Mouse (Mus musculus): ENCODE data around the gene Tomm7.
"Not testable (repeated sequence)": the region's sequence is repeated elsewhere in the genome, so short reads cannot be mapped to it uniquely, and the experiment has no call there.

Gene Tomm7

DNA sequence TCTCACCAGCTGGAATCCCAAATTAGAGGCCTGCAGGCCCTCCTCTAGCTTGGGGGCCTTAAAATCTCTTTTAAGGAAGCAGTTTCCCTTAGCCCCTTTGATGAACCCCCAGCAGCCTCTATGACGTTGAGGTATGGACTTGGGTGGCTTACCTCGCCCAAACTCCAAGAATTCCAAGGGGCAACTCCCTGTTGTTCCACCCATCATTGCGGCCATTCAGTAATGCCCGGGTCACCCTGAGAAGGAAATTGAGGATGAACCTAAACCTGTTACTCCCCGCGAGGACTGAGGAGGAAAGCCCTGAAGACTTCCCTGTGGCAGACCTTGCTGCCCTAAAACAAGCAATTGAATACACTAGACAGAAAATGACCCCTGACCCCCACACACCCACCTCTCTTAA lies 11.5 kb upstream of the Tomm7 start:
- in situ Hi-C loops (cut with MboI) = loop anchor here (25.0 kb wide), 1 partner anchor 182 kb away; the partner anchor contains the start of gene Fam126a

DNA sequence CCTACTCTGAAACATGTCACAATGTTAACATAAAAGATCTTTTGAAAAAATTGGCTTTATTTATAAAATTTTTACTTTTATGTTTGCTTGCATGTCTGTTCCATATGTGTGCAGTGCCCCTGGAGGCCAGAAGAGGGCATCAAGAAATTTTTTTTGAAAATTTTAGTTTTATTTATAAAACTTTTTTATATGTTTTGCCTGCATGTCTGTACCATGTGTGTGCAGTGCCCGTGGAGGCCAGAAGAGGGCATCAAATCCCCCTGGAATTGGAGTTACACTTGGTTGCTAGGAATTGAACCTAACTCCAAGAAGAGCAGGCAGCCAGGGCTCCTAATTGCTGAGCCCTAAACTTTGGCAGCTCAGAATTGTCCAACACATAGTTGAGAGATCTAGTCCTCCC lies 9.0 kb upstream of the Tomm7 start:
- in situ Hi-C loops (cut with MboI) = loop anchor here (25.0 kb wide), 1 partner anchor 184 kb away; the partner anchor contains the start of gene Fam126a

DNA sequence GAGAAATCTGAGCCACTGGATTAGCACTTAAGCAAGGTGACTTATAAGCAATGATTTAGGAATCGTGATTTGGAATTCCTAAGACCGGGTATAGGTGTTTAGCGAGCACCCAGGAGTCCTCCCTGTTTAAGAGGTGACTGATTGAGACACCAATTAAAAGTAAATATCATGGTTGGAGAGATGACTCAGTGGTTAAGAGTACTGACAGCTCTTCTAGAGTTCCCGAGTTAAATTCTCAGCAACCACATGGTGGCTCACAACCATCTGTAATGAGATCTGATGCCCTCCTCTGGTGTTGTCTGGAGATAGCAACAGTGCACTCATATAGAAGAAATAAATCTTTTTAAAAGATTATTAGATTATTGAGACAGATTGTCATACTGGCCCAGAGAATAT lies 7.2 kb upstream of the Tomm7 start:
- in situ Hi-C loops (cut with MboI) = loop anchor here (25.0 kb wide), 1 partner anchor 186 kb away; the partner anchor contains the start of gene Fam126a

DNA sequence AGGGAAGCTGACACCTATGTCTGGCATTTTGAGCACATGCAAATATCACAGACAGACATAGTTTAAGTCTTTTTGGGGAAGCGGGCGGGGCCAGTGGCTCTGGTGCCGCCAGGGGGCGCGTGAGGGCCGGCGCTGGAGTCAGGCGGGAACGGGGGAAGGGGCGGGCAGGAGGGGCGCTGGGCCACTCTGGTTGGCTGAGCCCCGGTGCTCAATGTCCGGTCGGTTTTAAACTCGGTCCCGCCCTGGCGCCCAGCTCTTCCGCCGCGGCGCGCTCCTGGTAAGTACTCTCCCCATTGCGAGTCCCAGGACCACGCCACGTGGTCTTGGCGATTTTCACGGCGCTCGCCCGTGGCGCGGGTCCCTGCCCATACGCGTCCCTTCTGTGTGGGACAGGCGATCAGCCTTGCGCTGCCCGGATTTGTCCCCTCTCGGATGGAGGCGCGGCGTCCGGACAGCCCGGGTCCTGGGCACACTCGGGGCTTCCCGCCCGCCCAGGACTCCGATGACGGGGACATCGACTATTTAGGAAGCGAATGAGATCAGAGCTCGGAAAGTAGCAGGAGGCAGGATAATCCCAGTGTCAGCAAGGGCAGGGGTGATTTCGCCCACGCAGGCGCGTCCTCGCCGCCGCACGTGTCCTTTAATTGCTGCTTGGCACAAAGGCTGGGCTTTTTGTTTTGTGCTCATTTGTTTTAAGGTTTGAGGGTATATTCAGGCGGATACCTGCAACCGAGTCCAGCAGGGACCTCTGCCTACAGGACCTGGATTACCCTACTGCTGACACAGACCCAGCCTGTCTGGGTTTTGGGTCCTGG lies 6.6 kb upstream of the Tomm7 start:
- in situ Hi-C loops (cut with MboI) = loop anchor here (25.0 kb wide), 1 partner anchor 187 kb away; the partner anchor contains the start of gene Fam126a

DNA sequence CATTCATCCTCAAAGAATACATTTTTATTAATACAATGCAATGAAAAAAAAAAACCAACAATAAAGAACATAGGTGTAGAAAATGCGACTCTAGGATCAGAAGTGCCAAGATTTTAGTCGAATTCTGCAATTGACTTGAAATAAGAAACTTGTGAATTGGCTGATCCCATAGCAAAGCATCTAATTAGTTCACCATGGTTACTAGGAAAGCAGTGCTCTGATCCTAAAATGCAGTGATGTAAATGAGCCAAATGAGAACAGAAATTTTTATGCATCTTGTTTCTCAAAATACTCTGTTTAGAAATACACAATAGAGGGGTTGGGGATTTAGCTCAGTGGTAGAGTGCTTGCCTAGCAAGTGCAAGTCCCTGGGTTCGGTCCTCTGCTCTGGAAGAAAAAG lies 1.2 kb upstream of the Tomm7 start:
- in situ Hi-C loops (cut with MboI) = no loop called here

DNA sequence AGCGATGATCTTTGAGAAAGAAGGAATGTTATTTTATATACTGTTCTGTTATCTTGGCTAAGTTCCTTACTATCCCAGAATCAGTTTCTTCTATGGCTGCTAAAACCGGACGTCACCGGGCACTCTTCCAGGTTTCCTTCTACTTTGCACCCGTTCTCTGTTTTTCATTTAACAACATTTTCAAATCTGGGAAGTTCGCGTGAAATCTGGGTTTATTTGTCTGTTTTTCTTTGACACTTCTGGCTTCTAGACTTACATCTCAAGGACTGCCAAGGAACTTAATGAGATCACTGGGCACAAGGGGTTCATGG lies 525 bp upstream of the Tomm7 start:
- in situ Hi-C loops (cut with MboI) = no loop called here

DNA sequence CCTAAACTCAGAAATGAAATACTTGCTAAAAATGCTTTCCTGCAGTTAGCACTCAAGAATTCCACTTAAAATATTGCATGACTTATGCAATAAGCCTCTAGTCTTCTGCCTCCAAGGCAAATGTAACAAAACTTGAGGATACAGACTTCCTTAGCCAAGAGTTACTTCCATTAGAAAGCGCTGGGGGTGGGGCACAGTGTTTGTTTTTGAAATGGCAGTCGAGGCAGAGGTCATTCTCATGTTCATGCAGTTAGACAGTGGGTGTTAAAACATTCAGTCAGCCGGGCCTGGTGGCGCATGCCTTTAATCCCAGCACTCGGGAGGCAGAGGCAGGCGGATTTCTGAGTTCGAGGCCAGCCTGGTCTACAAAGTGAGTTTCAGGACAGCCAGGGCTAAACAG lies 5.8 kb downstream of the Tomm7 start:
- in situ Hi-C loops (cut with MboI) = no loop called here

DNA sequence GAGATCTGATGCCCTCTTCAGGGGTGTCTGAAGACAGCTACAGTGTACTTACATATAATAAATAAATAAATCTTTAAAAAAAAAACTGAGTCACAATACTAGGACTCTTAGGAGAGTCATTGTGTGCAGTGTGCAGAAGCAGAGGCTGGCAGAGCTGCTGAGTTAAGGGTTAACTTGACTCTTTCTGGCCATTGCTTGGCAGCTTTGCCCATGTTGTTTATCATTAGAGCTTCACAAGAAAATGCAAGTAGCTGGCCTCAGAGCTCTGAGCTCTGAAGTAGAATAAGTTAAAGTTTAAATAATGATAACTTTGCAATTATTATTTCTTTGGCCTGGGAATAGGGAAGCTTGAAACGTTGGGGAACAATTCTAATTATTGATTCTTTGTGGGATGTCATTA lies 8.3 kb downstream of the Tomm7 start:
- in situ Hi-C loops (cut with MboI) = not testable (repeated sequence)

DNA sequence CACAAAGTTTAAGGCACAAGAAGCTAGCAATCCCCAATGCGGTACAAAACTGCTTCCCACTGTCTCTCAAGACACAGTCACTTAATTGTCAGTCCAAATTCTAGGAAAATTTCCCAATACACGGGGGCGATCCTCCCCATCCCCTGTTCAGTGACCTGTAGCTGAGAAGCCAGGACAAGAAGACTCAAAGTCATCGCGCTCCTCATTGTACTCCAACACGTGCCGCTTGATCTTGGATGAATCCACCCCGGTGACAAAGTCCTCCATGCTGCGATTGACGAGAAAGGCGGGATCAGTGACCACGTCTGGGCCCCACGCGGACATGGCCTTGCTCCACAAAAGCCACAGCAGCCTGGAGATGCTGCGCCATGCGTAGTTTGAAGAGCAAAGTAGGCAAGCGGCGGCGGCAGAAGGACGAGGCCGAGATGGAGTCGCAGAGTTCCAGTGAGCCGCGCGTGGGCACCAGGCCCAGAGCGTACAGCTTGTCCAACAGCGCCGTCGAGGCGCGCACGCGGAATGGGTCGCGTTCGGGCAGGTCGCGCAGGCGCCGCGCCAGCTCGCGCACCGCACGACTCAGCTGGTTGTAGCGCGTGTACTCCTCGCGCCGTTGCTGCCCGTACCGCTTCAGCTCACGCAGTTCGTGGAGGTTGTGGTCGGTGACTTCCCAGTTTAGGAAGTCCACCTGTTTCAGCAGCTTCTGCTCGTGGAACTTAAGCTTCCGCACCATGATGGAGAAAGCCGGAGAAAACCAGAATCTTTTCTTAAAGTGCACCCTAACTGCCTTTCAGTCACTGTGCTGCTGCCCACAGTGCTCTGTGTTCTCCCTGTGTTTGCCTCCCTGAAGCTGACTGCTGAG lies 12.8 kb downstream of the Tomm7 start:
- in situ Hi-C loops (cut with MboI) = no loop called here

DNA sequence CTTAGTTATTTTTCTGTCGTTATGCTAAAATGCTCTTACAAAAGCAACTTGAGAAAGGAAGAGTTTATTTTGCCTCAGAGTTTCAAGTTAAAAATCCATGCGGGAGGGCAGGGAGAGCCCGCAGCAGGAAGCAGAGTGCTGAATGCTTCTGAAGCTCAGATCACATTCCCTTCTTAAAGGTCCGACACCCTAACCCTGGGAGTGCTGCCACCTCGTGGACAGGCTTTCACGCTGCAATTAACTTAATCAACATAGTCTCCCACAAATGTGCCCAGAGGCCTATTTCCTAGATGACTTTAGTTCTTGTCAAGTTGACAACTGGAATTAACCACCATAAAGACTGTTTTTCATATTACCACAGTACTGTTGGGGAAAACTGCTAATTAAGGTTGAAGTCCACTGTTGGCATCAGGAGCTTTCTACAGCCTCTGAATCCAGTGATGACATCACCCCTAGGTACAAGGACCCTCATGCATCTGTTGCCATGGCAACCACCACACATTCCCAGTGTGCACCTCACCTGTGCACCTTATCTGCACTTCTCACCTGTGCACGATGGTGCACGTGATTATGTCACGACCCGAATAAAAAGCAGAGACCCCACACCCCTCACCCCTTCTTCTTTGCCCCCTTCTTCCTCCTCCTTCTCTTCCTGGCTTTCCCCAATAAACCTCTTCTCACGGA lies 17.5 kb downstream of the Tomm7 start:
- in situ Hi-C loops (cut with MboI) = no loop called here

DNA sequence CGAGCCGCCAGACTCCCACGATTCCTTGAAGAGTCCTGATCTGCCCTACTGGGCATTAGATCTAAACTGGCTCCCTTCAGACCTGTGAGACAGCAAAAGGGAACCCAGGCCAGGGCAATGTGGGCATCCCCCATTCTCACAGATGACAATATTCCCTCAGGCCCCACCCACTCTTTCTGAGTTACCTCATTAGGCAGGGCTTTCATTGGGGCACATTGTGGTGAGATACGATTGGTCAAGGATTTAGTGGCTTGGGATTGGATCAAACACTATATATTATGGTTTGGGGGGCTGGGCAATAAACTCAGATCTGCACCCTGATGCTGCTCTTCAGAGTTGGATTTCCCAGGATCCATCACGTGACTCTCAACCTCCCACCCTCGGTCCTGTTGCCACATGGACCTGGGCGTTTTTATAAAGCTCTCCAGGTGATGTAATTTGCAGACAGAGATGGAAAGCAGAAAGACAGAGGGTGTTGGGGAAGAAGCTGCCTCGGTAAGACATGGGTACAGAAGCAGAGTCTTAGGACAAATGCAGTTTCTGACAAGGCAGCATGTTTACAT lies 19.7 kb downstream of the Tomm7 start:
- in situ Hi-C loops (cut with MboI) = no loop called here

DNA sequence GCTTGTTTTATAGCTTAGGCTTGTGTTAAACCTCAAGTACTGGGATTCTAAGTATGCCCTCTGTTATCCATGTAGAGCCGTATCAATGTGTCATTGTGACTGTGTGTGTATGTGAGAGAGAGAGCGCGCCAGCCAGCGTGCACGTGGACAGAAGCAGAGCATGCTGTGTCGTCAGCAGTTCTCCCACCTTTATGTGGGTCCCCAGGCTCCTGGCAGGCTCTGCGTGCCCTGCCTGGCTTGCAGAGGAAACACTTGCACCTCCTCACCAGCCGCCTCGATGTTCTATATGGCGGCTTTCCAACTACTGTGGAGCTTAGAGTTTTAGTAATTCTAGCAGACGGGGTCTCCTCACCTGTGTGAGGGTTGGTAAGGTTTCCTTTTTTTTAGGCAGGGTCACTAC lies 21.7 kb downstream of the Tomm7 start:
- in situ Hi-C loops (cut with MboI) = no loop called here

DNA sequence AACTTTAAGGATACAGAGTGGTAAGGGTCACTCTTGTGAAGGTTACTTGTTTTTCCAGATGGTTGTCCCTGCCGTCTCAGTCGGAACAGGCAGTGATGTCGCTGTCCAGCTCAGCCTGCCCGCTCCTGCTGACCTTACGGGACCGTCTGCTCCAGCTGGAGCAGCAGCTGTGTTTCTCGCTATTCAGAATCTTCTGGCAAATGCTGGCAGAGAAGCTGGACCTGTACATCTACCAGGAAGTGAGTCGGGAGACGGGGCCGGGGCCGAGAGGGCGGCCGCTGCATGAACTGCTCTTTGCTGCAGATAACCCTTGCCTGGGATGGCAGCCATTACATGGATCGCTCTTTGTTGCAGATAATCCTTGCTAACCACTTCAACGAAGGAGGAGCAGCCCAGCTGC lies 27.3 kb downstream of the Tomm7 start:
- in situ Hi-C loops (cut with MboI) = no loop called here

DNA sequence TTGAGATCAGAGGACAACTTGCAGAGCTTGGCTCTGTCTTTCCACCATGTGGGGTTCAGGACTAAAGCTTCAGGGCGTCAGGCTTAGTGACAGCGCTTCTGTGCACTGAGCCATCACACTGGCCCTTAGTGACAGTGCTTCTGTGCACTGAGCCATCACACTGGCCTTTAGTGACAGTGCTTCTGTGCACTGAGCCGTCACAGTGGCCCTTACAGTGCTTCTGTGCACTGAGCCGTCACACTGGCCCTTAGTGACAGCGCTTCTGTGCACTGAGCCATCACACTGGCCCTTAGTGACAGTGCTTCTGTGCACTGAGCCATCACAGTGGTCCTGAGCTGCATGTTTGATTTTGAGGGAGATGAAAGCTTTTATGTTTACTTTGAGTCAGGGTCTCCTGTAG lies 29.1 kb downstream of the Tomm7 start:
- in situ Hi-C loops (cut with MboI) = no loop called here

DNA sequence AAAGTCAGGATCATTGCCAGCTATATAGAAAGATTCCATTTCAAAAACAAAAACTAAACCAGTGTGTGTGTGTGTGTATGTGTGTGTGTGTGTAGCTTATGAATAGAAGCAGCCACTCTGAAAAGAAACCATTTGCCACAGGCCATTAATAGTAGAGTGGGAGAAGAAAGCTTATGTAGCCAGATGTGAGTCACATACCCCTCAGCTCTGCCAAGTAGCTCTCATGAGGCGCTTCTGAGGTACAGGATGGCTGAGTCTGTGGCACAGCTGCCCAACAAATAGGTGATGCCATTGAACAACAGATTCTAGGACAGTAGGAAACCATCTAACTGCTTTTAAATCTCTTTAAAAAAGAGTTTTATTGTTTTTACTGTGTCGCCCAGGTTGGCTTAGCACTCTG lies 51.2 kb downstream of the Tomm7 start:
- in situ Hi-C loops (cut with MboI) = no loop called here

DNA sequence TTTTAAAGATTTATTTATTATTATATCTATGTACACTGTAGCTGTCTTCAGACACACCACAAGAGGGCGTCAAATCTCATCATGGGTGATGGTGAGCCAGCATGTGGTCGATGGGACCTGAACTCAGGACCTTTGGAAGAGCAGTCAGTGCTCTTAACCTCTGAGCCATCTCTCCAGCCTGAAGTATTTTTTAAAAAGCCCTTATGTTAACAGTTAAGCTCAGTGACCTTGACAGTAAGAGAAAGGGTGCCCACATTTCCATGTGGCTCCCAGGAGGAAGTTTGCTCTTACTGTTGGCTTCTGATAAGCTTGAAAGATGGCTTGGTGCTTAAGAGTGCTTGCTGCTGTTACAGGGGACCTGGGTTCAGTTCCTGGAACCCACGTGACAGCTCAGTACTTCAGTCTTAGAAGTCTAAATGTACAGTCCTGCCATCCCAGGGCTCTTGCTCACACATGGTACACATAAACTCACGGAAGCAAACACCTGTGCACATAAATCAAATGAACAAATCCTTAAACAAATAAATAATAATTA lies 54.8 kb downstream of the Tomm7 start:
- in situ Hi-C loops (cut with MboI) = no loop called here

Data from mature B cell (primary cell).